Mouse (Mus musculus): ENCODE results near the gene Large2. TPM values are rescaled to one million over a fixed set of nuclear protein-coding genes. Genes with fewer than 3 reads are reported as not detected.
A peak's percentile ranks its signal among the peaks of the same experiment; 100 is the strongest.

Large2 gene
- total RNA-seq, 2 experiments from 2014 or later, result 0.49 TPM; not detected in 1

DNA sequence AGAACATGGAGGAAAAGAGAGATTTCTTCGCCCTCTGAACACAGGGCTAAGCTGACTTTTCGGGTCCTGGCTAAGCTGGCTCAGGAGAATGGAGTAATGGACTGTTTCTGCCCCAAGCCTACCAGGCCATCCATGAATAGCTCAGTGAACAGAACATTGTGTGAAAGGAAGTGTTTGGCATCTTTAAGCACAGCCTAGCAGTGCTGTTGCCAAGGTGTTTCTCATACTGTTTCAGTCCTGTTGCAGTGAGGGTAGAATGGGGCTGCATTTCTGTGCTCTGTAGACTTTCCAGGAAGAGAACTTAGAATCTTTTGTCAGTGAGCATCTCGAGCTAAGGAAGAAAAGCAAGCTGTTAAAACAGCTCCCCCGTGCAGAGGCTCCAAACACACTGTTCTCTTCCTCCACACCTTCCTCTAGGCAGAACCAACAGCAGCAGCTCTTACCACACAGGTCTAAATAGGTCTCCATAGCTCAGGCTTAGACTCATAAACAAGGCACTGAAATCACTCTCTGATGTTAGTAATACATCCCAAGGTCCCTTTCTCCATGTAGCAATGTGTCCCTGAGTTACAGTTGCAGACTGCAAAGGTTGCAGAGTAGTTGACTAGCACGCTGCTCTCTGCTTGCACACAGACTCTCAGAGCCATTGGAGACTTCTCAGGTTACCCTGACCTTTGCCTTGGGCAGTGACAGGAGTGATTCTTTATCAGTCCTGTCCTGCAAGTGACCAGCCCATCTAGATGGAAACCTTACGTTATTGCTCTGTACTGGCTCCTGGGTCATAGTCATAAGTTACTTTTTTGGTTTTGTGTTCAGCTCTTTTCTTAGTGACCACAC is 24.9 kb downstream of the Large2 start:
- intact Hi-C loops (cut with DNase I), result no loop called here
- no peak for DNase-seq (ENCODE audit: extremely low spot score in 1 of 2, low spot score in 2 of 2)

DNA sequence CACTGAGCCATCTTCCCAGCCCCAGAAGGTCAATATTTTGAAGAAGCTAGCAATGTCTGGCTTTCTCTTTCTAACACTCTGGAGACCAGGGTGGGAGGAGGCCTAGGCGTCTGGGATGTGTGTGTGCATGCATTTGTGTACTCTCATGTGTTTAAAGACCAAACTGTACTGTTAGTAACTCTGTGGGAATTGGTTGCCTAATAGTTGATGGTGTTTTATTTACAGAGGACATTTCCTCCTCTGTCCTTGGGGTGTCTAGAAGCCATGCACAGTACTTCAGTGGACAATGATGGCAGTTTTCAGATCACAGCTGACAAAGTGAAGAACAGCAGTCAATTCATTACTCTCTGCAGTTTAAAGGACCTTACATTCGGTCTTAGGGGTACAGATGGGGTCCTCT is 27.5 kb downstream of the Large2 start:
- intact Hi-C loops (cut with DNase I), result no loop called here
- DNase-seq (ENCODE audit: extremely low spot score in 1 of 2, low spot score in 2 of 2), result no peak

DNA sequence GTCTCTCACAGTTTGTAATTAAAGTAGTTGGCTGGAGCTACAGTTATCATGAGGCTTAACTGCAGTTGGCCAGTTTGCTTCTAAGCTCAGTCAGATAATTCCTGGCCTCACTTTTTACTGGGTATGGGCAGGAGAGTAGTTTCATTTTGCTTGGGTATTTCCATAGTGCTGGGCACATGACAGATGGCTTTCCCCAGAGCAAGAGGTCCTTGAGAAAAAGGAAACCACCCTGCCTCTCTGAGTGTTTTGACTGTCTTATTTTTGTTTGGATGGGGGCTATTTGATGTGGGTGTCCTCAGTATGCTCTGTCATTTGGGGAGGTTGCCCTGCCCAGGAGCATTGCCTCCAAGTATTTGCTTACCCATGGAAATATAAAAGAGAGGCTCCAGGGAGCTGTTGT is 32.3 kb downstream of the Large2 start:
- DNase-seq (ENCODE audit: extremely low spot score in 1 of 2, low spot score in 2 of 2), result no peak
- intact Hi-C loops (cut with DNase I), result no loop called here

DNA sequence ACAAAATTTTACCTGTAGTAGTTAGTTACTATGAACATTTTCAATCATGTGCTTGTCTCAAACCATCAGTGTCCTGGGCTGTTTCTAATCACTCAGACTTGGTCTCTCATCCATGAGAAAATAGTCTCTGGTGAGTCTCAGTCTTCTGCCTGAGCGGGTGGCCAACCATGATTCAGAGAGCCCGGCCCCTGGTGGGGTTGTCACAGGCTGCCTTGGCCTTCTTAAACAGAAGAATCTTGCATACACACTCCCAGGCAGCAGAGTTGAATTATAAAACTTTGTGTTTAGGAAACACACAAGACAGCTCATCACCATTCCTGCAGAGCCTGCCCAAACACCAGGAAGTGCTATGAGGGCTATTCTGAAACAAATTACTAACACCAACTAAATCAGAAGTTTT is 42.8 kb downstream of the Large2 start:
- DNase-seq (ENCODE audit: extremely low spot score in 1 of 2, low spot score in 2 of 2), result no peak
- intact Hi-C loops (cut with DNase I), result loop anchor here (2.0 to 10.0 kb wide), 2 partner anchors 33 to 347 kb away; no protein-coding TSS in a partner anchor

DNA sequence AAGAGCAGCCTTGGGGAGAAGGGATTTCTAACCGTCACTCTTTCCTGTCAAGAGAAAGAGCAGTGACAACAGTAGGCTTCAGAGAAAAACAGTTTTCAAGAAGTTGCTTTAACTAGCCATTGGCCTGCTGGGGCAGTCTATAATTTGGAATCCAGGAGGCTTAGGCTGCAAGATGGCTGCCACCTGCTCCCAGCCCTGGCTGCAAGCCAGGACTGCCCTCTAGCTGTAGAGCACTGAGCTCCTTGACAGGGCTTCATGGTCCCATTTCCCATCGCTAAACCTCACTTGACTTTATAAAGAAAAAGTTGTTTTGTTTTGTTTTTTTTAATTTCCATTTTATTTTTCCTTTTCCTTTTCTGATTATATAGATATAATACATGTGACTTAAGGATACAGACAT is 43.3 kb downstream of the Large2 start:
- peak in 1 of 2 experiments; percentile 32 for DNase-seq (ENCODE audit: extremely low spot score in 1 of 2, low spot score in 2 of 2)
- intact Hi-C loops (cut with DNase I), result loop anchor here (2.0 to 10.0 kb wide), 2 partner anchors 33 to 347 kb away; no protein-coding TSS in a partner anchor

DNA sequence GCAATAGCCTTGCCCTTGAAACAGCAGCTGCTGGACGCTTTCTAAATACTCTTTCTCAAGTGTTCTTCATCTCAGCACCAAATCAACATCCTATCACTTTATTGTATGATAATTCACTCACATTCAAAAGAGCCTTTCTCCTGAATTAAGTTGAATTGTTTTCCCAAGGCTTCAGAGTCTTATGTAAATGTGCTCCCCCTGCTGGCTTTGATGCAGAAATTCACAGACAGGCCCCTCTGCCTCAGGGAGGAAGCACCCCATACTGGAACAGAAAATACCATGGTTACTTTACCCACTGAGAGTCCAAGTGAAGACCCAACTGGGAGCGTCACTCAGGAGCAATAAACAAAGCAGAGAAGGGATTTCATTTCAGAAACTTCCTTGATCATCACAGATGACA is 43.8 kb downstream of the Large2 start:
- intact Hi-C loops (cut with DNase I), result loop anchor here (2.0 to 10.0 kb wide), 2 partner anchors 32 to 346 kb away; no protein-coding TSS in a partner anchor

DNA sequence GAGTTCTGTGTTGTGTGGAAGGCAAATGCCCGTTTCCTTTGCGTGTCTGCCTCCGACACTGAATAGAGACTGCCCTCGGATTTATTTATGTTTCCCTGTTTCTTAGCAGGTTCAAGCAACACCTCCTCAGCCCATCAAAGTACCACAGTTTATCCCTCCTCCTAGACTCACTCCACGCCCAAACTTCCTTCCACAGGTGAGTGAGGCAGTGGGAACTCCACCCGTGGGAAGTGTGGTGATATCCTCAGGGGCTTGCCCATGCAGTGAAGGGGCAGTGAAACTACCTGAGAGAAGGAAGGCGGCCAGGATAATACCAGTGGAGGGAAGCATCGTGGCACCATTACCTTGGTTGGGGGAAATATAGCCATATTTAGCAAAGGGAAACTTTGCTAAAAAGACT is 46.5 kb downstream of the Large2 start:
- DNase-seq (ENCODE audit: extremely low spot score in 1 of 2, low spot score in 2 of 2), result no peak
- intact Hi-C loops (cut with DNase I), result loop anchor here (2.0 kb wide), 1 partner anchor 271 kb away; no protein-coding TSS in a partner anchor

More for the DNA sequence above, 43.8 kb downstream of the Large2 start:
- peak in 1 of 2 experiments; percentile 46 for DNase-seq (ENCODE audit: extremely low spot score in 1 of 2, low spot score in 2 of 2)

DNA sequence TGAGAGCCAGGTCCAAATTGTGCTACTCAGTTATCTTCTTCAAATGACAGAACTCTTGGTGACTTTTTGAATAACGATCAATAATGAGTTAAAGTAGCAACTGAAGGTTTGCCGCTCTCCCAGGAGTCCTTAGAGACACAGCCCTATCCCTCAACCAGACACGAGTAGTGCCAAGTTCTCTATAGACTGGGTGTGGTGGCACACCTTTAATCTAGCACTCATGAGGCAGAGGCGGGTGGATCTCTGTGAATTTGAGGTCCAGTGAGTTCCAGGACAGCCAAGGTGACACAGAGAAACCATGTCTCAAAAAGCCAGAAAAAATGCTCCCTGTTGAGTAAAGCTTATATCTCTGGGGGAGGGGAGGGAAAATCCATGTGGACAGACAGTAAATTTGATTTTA is 47.1 kb downstream of the Large2 start:
- intact Hi-C loops (cut with DNase I), result no loop called here
- DNase-seq (ENCODE audit: extremely low spot score in 1 of 2, low spot score in 2 of 2), result no peak

DNA sequence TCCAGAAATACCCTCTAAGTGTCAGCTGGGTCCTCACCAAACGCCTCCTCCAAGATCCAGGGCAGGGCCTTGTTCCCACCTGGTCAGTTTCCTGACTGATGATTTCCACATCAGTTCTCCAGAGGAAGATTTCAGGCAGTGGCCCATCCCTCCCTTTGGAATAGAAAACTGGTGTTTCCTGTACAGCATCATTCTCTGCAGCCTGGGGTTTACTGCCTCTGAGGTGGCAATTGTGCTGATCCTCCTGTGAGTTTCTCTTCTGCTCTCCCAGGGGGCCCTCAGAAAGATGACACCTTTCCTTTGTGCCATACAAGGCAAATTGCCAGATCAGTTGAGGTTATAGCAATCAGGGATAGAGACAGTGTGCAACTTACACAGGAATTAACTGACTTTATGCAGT is 48.4 kb downstream of the Large2 start:
- intact Hi-C loops (cut with DNase I), result no loop called here
- DNase-seq (ENCODE audit: extremely low spot score in 1 of 2, low spot score in 2 of 2), result no peak

DNA sequence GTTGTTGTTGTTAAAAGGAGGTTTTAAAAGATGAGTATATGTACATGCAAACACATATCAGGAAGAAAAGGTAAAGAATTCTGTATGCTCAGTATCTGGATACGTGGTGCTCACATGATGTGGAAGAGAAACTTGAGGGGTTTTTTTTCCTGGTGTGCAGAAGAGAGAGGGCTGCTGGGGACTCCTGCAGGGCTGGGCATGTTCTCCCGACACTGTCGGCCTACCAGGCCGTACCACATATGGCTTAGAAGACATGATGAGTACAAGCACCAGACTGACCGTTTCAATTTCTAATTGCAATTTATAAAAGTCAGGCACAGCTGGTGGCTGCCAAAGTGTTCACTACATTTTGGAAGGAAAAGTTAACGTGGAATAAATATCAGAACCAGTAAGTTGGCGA is 49.0 kb downstream of the Large2 start:
- intact Hi-C loops (cut with DNase I), result no loop called here
- no peak for DNase-seq (ENCODE audit: extremely low spot score in 1 of 2, low spot score in 2 of 2)

DNA sequence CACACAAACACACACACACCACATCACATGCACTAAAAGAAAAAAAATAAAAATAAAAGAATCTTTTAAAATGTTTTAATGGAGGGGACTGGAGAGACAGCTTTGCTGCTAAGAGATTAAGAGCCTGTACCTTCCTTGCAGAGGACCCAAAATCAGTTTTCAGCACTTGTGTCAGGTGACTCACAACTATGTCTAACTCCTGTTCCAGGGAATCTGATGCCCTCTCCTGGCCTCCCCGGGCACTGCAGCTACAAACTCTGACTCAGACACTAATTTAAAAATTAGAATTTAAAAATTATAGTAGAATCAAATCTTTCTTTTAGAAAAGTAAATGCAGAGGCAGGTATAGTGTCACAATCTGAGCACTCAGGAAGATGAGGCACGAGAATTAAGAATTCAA is 52.0 kb downstream of the Large2 start:
- intact Hi-C loops (cut with DNase I), result no loop called here
- no peak for DNase-seq (ENCODE audit: extremely low spot score in 1 of 2, low spot score in 2 of 2)

DNA sequence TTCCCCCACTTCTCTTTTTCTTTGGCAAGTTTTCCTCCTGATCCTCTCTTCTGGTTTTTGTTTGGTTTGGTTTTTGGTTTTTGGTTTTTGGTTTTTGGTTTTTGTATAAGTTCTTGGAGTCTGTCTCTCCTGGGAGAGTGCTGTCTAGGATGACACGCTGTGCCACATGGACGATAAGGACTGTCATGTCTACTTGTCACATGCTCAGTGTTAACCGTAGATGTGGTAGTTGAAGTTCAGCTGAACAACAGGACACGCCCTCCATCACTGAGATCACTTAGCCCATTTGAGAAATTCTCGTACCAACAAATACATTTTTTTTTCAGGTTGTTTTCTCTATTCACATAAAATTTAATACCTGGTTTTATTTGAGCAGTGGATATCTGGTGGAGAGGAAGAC is 57.4 kb downstream of the Large2 start:
- no peak for DNase-seq (ENCODE audit: extremely low spot score in 1 of 2, low spot score in 2 of 2)
- intact Hi-C loops (cut with DNase I), result loop anchor here (10.0 kb wide), 1 partner anchor 118 kb away; the partner anchor contains the start of gene Cry2

DNA sequence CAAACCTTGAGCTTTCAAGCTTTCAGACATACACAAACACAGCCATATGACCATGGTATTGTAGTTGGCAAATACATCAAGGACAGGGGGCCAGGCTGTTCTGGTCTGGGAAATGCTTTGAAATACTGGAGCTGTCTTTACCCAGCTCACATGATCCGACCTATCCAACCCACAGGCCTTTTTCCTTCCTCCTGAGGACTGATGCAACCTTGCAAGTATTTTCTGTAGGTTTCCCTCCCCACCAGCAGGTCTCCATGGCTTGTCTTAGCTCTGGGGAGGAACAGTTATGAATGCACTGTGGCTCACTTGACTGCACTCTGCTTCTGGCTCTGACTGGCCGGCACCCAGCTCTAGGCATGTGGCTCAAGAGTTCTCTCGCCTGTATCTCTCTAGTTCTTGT is 58.0 kb downstream of the Large2 start:
- intact Hi-C loops (cut with DNase I), result loop anchor here (10.0 kb wide), 1 partner anchor 118 kb away; the partner anchor contains the start of gene Cry2
- no peak for DNase-seq (ENCODE audit: extremely low spot score in 1 of 2, low spot score in 2 of 2)

Small RNA genes within 50 kb of the gene (microRNA-seq; reads per million reads assigned to microRNA genes)
- gene Mir7000, result 5.7 reads per million, percentile 20 among the genes with 10 or more reads in this experiment

Other genes starting within 250 kb of the Large2 start
- gene Pex16, start 193 bp downstream of the Large2 start, total RNA-seq (2021), result 10 to 100 TPM; 40.3 to 40.4 TPM
- gene 1700029I15Rik, start 7.7 kb upstream of the Large2 start, total RNA-seq (2021), result 1 to 10 TPM; 3.7 TPM
- 100 to 1,000 TPM; 414 to 421 TPM for gene Mapk8ip1, start 26.4 kb upstream of the Large2 start, total RNA-seq (2021)
- 100 to 1,000 TPM; 108 to 109 TPM for gene Cry2, start 59.2 kb upstream of the Large2 start, total RNA-seq (2021)
- 10 to 100 TPM; 22.2 to 24.2 TPM for gene Slc35c1, start 85.7 kb upstream of the Large2 start, total RNA-seq (2021)
- gene Chst1, start 224.8 kb upstream of the Large2 start, total RNA-seq (2021), result 100 to 1,000 TPM; 154 to 161 TPM

Measured in left cerebral cortex, postnatal 10 days (tissue).